Mouse (Mus musculus) left cerebral cortex, adult 18-20 months (tissue): ENCODE results near the gene Isg15. TPM values are rescaled to one million over a fixed set of nuclear protein-coding genes. Genes with fewer than 3 reads are reported as not detected.

Experiments used
- DNase-seq, 2 experiments: peaks; one replicate each; pipeline ENCODE4 v3.0.0; 2021 to 2022; ENCODE audit warnings: low spot score in 2 of 2, mixed read lengths in 1 of 2
- total RNA-seq, 2 experiments: library from RNA; stranded (reverse); gene quantifications; 2 replicates each; pipeline ENCODE4 v1.2.3; 2021

Gene Isg15
- total RNA-seq, 2 experiments from 2014 or later: 0.63 to 1.4 TPM

GRCm38 (mm10) chr4:156203413-156204131 lies 3.0 kb upstream of the Isg15 start:
- peak; percentile 18 to 28 for DNase-seq

- DNase-seq: peak; percentile 55 to 60
These were observed 2.4 kb upstream of the Isg15 start, which contains the start of gene AW011738 for GRCm38 (mm10) chr4:156203001-156203412. AW011738 (plus strand) TSS chr4:156203304.

- DNase-seq: no peak
These were observed 1.9 kb upstream of the Isg15 start for GRCm38 (mm10) chr4:156202462-156202893.

GRCm38 (mm10) chr4:156197829-156198205 lies 2.8 kb downstream of the Isg15 start:
- DNase-seq: peak; percentile 68

GRCm38 (mm10) chr4:156197131-156197828 lies 3.3 kb downstream of the Isg15 start, which contains the start of gene Agrn:
Agrn (minus strand) TSS chr4:156197488.
- peak; percentile 49 to 50 for DNase-seq

GRCm38 (mm10) chr4:156195927-156196870 lies 4.4 kb downstream of the Isg15 start:
- DNase-seq: peak in 1 of 2 experiments; percentile 24

GRCm38 (mm10) chr4:156194346-156194745 lies 6.3 kb downstream of the Isg15 start:
- DNase-seq: no peak

- DNase-seq: no peak
These were observed 6.7 kb downstream of the Isg15 start for GRCm38 (mm10) chr4:156193906-156194305.

- no peak for DNase-seq
These were observed 7.4 kb downstream of the Isg15 start for GRCm38 (mm10) chr4:156193200-156193590.

GRCm38 (mm10) chr4:156192421-156193199 lies 8.0 kb downstream of the Isg15 start:
- DNase-seq: no peak

- no peak for DNase-seq
These were observed 11.8 kb downstream of the Isg15 start for GRCm38 (mm10) chr4:156188811-156189323.

- no peak for DNase-seq
These were observed 12.3 kb downstream of the Isg15 start for GRCm38 (mm10) chr4:156188162-156188810.

GRCm38 (mm10) chr4:156185950-156186850 lies 14.4 kb downstream of the Isg15 start:
- peak; percentile 65 to 76 for DNase-seq

GRCm38 (mm10) chr4:156185456-156185949 lies 15.1 kb downstream of the Isg15 start:
- no peak for DNase-seq

- no peak for DNase-seq
These were observed 16.2 kb downstream of the Isg15 start for GRCm38 (mm10) chr4:156184291-156184954.

- no peak for DNase-seq
These were observed 16.9 kb downstream of the Isg15 start for GRCm38 (mm10) chr4:156183747-156184146.

GRCm38 (mm10) chr4:156177630-156178029 lies 23.0 kb downstream of the Isg15 start:
- DNase-seq: no peak

GRCm38 (mm10) chr4:156171828-156172227 lies 28.8 kb downstream of the Isg15 start:
- no peak for DNase-seq
